Mouse (Mus musculus) CH12.LX (cell line): Measurements from ENCODE around the gene Nfatc2ip. TPM values are rescaled to one million over a fixed set of nuclear protein-coding genes. Genes with fewer than 3 reads are reported as not detected.

Source experiments
- DNase-seq: peaks from one replicate; pipeline ENCODE4 v3.0.0-alpha.2; 2013; ENCODE audit errors: extremely low read depth
- H3K27ac ChIP-seq: 2 replicates; pipeline ENCODE4 v1.5.1; 2012; ENCODE audit warnings: low read depth, mild to moderate bottlenecking, control low read depth, moderate library complexity; ENCODE audit not compliant: insufficient read depth
- H3K27me3 ChIP-seq: replicated peaks from 2 replicates; pipeline ENCODE3; 2012; ENCODE audit warnings: inconsistent platforms
- H3K36me3 ChIP-seq, 2 experiments: replicated peaks in 1 of 2; 2 replicates each; pipeline versions ENCODE3 to v1.6.1; 2012; ENCODE audit warnings: inconsistent platforms in 1 of 2, low read length in 1 of 2, mild to moderate bottlenecking in 1 of 2, mixed read lengths in 1 of 2, moderate library complexity in 1 of 2; ENCODE audit not compliant: control insufficient read depth in 1 of 2, insufficient read depth in 1 of 2
- H3K4me1 ChIP-seq, 2 experiments: 2 replicates each; pipeline ENCODE4 v1.6.1; 2012; ENCODE audit warnings: inconsistent platforms in 1 of 2, moderate library complexity in 1 of 2; ENCODE audit not compliant: insufficient read depth in 2 of 2, control insufficient read depth in 1 of 2
- H3K4me2 ChIP-seq: 2 replicates; pipeline ENCODE4 v1.6.1; 2012; ENCODE audit warnings: low read depth, mild to moderate bottlenecking, control low read depth; ENCODE audit not compliant: poor library complexity, insufficient read depth, severe bottlenecking
- H3K4me3 ChIP-seq, 3 experiments: fragments of 150-350 bp in 1 of 3; sonication (generic) in 1 of 3; replicated peaks in 1 of 3; 2 replicates each; pipeline versions ENCODE3 to v1.5.1; 2011 to 2012; ENCODE audit warnings: low read depth in 2 of 3, low read length in 2 of 3, mild to moderate bottlenecking in 2 of 3, moderate library complexity in 2 of 3, control low read depth in 1 of 3, improper control_type of control experiment in 1 of 3, inconsistent platforms in 1 of 3, mixed read lengths in 1 of 3; ENCODE audit not compliant: poor library complexity in 1 of 3
- H3K79me2 ChIP-seq: replicated peaks from 2 replicates; pipeline ENCODE4 v1.6.1; 2012; ENCODE audit warnings: mild to moderate bottlenecking, moderate library complexity; ENCODE audit not compliant: control insufficient read depth, poor library complexity, insufficient read depth, severe bottlenecking; ENCODE audit errors: extremely low read depth
- H3K9ac ChIP-seq: 2 replicates; pipeline ENCODE4 v1.6.1; 2012; ENCODE audit warnings: low read depth, mild to moderate bottlenecking, control low read depth, moderate library complexity; ENCODE audit not compliant: insufficient read depth
- H3K9me3 ChIP-seq: replicated peaks from 2 replicates; pipeline ENCODE3; 2012; ENCODE audit warnings: low read length, inconsistent platforms, mixed read lengths
- BHLHE40 ChIP-seq: IDR thresholded peaks from 2 replicates; pipeline ENCODE4 v1.6.1; 2011; ENCODE audit warnings: mild to moderate bottlenecking, low read depth, low read length, improper control_type of control experiment
- CHD1 ChIP-seq: IDR thresholded peaks from 2 replicates; pipeline ENCODE4 v1.6.1; 2012; ENCODE audit warnings: low read depth, low read length, improper control_type of control experiment, inconsistent platforms
- CHD2 ChIP-seq: IDR thresholded peaks from 2 replicates; pipeline ENCODE4 v1.6.1; 2011; ENCODE audit warnings: low read length, improper control_type of control experiment
- CTCF ChIP-seq, 2 experiments: IDR thresholded peaks in 1 of 2; conservative IDR thresholded peaks in 1 of 2; 2 replicates each; pipeline ENCODE4 v1.5.1; 2011 to 2012; ENCODE audit warnings: low read depth in 2 of 2, low read length in 2 of 2, improper control_type of control experiment in 1 of 2, inconsistent platforms in 1 of 2, mild to moderate bottlenecking in 1 of 2, moderate library complexity in 1 of 2
- E2F4 ChIP-seq: IDR thresholded peaks from 2 replicates; pipeline ENCODE4 v1.6.1; 2011; ENCODE audit warnings: low read depth, low read length, improper control_type of control experiment; ENCODE audit not compliant: insufficient replicate concordance
- ELF1 ChIP-seq: IDR thresholded peaks from 2 replicates; pipeline ENCODE4 v1.6.1; 2014; ENCODE audit warnings: low read depth, mild to moderate bottlenecking, inconsistent platforms, low read length, improper control_type of control experiment
- EP300 ChIP-seq: IDR thresholded peaks from 2 replicates; pipeline ENCODE4 v1.6.1; 2011; ENCODE audit warnings: low read length, improper control_type of control experiment
- ETS1 ChIP-seq: conservative IDR thresholded peaks from 2 replicates; pipeline ENCODE4 v1.6.1; 2012; ENCODE audit warnings: low read depth, mild to moderate bottlenecking, inconsistent platforms, low read length, improper control_type of control experiment, moderate library complexity
- GABPA ChIP-seq: IDR thresholded peaks from 2 replicates; pipeline ENCODE4 v1.6.1; 2012; ENCODE audit warnings: low read depth, low read length, improper control_type of control experiment, inconsistent platforms; ENCODE audit not compliant: insufficient replicate concordance
- HCFC1 ChIP-seq: IDR thresholded peaks from 2 replicates; pipeline ENCODE4 v1.6.1; 2012; ENCODE audit warnings: low read depth, mild to moderate bottlenecking, inconsistent platforms, low read length, improper control_type of control experiment
- IRF4 ChIP-seq: IDR thresholded peaks from 2 replicates; pipeline ENCODE4 v1.6.1; 2014; ENCODE audit warnings: low read depth, mild to moderate bottlenecking, inconsistent platforms, low read length, improper control_type of control experiment
- JUN ChIP-seq: IDR thresholded peaks from 2 replicates; pipeline ENCODE4 v1.6.1; 2011; ENCODE audit warnings: low read depth, mild to moderate bottlenecking, low read length, improper control_type of control experiment, moderate library complexity; ENCODE audit not compliant: insufficient read depth
- JUND ChIP-seq: conservative IDR thresholded peaks from 2 replicates; pipeline ENCODE4 v1.6.1; 2011; ENCODE audit warnings: low read depth, low read length, improper control_type of control experiment
- KAT2A ChIP-seq: IDR thresholded peaks from 2 replicates; pipeline ENCODE4 v1.6.1; 2012; ENCODE audit warnings: low read length, improper control_type of control experiment, inconsistent platforms; ENCODE audit not compliant: insufficient replicate concordance
- MAFK ChIP-seq: IDR thresholded peaks from 2 replicates; pipeline ENCODE4 v1.6.1; 2011; ENCODE audit warnings: low read length, improper control_type of control experiment; ENCODE audit not compliant: insufficient replicate concordance
- MAX ChIP-seq: IDR thresholded peaks from 2 replicates; pipeline ENCODE4 v1.6.1; 2011; ENCODE audit warnings: low read length, improper control_type of control experiment
- MAZ ChIP-seq: IDR thresholded peaks from 2 replicates; pipeline ENCODE4 v1.6.1; 2012; ENCODE audit warnings: low read depth, mild to moderate bottlenecking, inconsistent platforms, low read length, improper control_type of control experiment, moderate library complexity
- MEF2A ChIP-seq: IDR thresholded peaks from 2 replicates; pipeline ENCODE4 v1.6.1; 2014; ENCODE audit warnings: low read depth, mild to moderate bottlenecking, inconsistent platforms, low read length, improper control_type of control experiment, borderline replicate concordance
- MXI1 ChIP-seq: IDR thresholded peaks from 2 replicates; pipeline ENCODE4 v1.6.1; 2011; ENCODE audit warnings: mild to moderate bottlenecking, low read depth, low read length, improper control_type of control experiment
- MYC ChIP-seq: IDR thresholded peaks from 2 replicates; pipeline ENCODE4 v1.6.1; 2011; ENCODE audit warnings: low read depth, mild to moderate bottlenecking, improper control_type of control experiment, low read length
- NELFE ChIP-seq: IDR thresholded peaks from 2 replicates; pipeline ENCODE4 v1.6.1; 2011; ENCODE audit warnings: low read depth, low read length, improper control_type of control experiment
- NRF1 ChIP-seq: IDR thresholded peaks from 2 replicates; pipeline ENCODE4 v1.6.1; 2014; ENCODE audit warnings: low read depth, mild to moderate bottlenecking, inconsistent platforms, low read length, improper control_type of control experiment, moderate library complexity
- PAX5 ChIP-seq: IDR thresholded peaks from 2 replicates; pipeline ENCODE4 v1.6.1; 2012; ENCODE audit warnings: low read length, inconsistent platforms, mixed read lengths
- POLR2A ChIP-seq: IDR thresholded peaks from 2 replicates; pipeline ENCODE4 v1.6.1; 2011; ENCODE audit warnings: low read depth, mild to moderate bottlenecking, improper control_type of control experiment, low read length
- POLR2AphosphoS2 ChIP-seq: IDR thresholded peaks from 2 replicates; pipeline ENCODE4 v1.6.1; 2011; ENCODE audit warnings: low read depth, low read length, improper control_type of control experiment
- RAD21 ChIP-seq: IDR thresholded peaks from 2 replicates; pipeline ENCODE4 v1.6.1; 2011; ENCODE audit warnings: low read depth, mild to moderate bottlenecking, low read length, improper control_type of control experiment, moderate library complexity
- RCOR1 ChIP-seq: conservative IDR thresholded peaks from 2 replicates; pipeline ENCODE4 v1.6.1; 2012; ENCODE audit warnings: low read depth, mild to moderate bottlenecking, inconsistent platforms, low read length, improper control_type of control experiment
- SIN3A ChIP-seq: IDR thresholded peaks from 2 replicates; pipeline ENCODE4 v1.6.1; 2012; ENCODE audit warnings: low read length, improper control_type of control experiment, inconsistent platforms
- SMC3 ChIP-seq: IDR thresholded peaks from 2 replicates; pipeline ENCODE4 v1.6.1; 2011; ENCODE audit warnings: low read depth, low read length, improper control_type of control experiment
- TBP ChIP-seq: conservative IDR thresholded peaks from 2 replicates; pipeline ENCODE4 v1.6.1; 2011; ENCODE audit warnings: low read depth, low read length, improper control_type of control experiment
- TCF12 ChIP-seq: IDR thresholded peaks from 2 replicates; pipeline ENCODE4 v1.6.1; 2014; ENCODE audit warnings: low read depth, mild to moderate bottlenecking, inconsistent platforms, low read length, improper control_type of control experiment
- UBTF ChIP-seq: IDR thresholded peaks from 2 replicates; pipeline ENCODE4 v1.6.1; 2012; ENCODE audit warnings: low read depth, mild to moderate bottlenecking, inconsistent platforms, low read length, improper control_type of control experiment, moderate library complexity
- USF1 ChIP-seq: IDR thresholded peaks from 2 replicates; pipeline ENCODE4 v1.6.1; 2014; ENCODE audit warnings: low read depth, mild to moderate bottlenecking, inconsistent platforms, low read length, improper control_type of control experiment
- USF2 ChIP-seq: conservative IDR thresholded peaks from 2 replicates; pipeline ENCODE4 v1.6.1; 2011; ENCODE audit warnings: low read depth, low read length, improper control_type of control experiment
- ZC3H11A ChIP-seq: IDR thresholded peaks from 2 replicates; pipeline ENCODE4 v1.6.1; 2012; ENCODE audit warnings: low read depth, mild to moderate bottlenecking, inconsistent platforms, low read length, improper control_type of control experiment
- ZKSCAN1 ChIP-seq: IDR thresholded peaks from 2 replicates; pipeline ENCODE4 v1.6.1; 2012; ENCODE audit warnings: low read depth, inconsistent platforms, low read length, improper control_type of control experiment, borderline replicate concordance
- ZMIZ1 ChIP-seq: IDR thresholded peaks from 2 replicates; pipeline ENCODE4 v1.6.1; 2012; ENCODE audit warnings: low read depth, mild to moderate bottlenecking, inconsistent platforms, low read length, improper control_type of control experiment
- ZNF384 ChIP-seq: IDR thresholded peaks from 2 replicates; pipeline ENCODE4 v1.6.1; 2012; ENCODE audit warnings: low read depth, low read length, improper control_type of control experiment, inconsistent platforms
- dilution Hi-C: fragments of 300-500 bp; cut with MboI; formaldehyde crosslinking; loops from 2 replicates; pipeline ENCODE4 v1.14.3; 2020; ENCODE audit warnings: low sequenced_read_pairs; ENCODE audit not compliant: extremely low pct_unique_long_range_greater_than_20kb, extremely low pct_ligation_motif_present
- in situ Hi-C: fragments of 300-500 bp; cut with MboI; formaldehyde crosslinking; loops from 3 replicates; pipeline ENCODE4 v1.14.3; 2019; ENCODE audit warnings: low sequenced_read_pairs, low pct_ligation_motif_present, low pct_unique_long_range_greater_than_20kb, mixed read lengths
- polyA plus RNA-seq: library from polyadenylated mRNA; unstranded; fragments of >175 nt; gene quantifications from 2 replicates; pipeline ENCODE4 v1.2.1, GENCODE M21; 2012; ENCODE audit warnings: low read depth; ENCODE audit not compliant: insufficient read length
- total RNA-seq, 2 experiments: library from RNA; depleted of rRNA; stranded (reverse); fragments of 300-350 nt in 1 of 2; fragments of >200 nt in 1 of 2; gene quantifications; 2 replicates each; pipeline ENCODE4 v1.2.3; 2012 to 2014

Gene Nfatc2ip
- total and polyA plus RNA-seq, 3 experiments, result 7.8 to 15.0 (median 13.9) TPM

DNA sequence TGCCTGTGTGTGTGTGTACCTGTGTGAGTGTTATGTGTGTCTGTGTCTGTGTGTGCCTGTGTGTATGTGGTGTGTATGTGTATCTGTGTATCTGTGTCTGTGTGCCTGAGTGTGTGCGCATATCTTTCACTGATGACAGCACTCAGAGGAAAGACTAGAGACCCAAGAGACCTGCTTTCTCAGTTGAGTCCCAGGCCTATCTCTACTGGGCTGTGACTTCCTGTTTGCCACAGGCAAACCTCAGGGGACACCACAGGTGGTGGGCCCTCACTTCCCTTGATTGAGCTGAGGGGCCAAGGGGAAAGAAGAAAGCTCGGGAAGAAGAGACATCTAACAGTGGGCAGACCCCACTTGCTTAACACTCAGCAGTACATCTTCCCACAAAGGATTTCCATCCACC is 20.1 kb upstream of the Nfatc2ip start:
- H3K4me2 ChIP-seq, result peak overlapping the region; percentile 67
- H3K4me3 ChIP-seq, result peak overlapping the region in 2 of 3 experiments; percentile 6 to 49
- H3K36me3 ChIP-seq, result peaks cover 14 to 20% of the 10 kb centered on the region in 2 experiments
- dilution Hi-C loops, result no loop called here
- H3K27ac ChIP-seq, result peak overlapping the region; percentile 100
- peaks cover 5% of the 10 kb centered on the region for H3K9me3 ChIP-seq
- peaks cover 27% of the 10 kb centered on the region for H3K79me2 ChIP-seq
- no peaks in the 10 kb centered on the region for H3K27me3 ChIP-seq
- in situ Hi-C loops, result no loop called here
- peaks cover 36 to 61% of the 10 kb centered on the region in 2 experiments for H3K4me1 ChIP-seq
- H3K9ac ChIP-seq, result peak overlapping the region; percentile 29; the same call in 1 of the 2 replicates
- DNase-seq, result peak; percentile 93
- TF ChIP-seq GABPA, result no peak
- TF ChIP-seq PAX5, result no peak
- TF ChIP-seq RCOR1, result peak; percentile 25; the same call in 1 of the 2 replicates
- no peak for TF ChIP-seq ZNF384
- peak; percentile 61; the same call in 1 of the 2 replicates for TF ChIP-seq IRF4
- TF ChIP-seq SMC3, result no peak
- TF ChIP-seq JUN, result 0 out of 2 replicates have a peak, but pooled peaks have one; percentile 0
- peak; percentile 77 for TF ChIP-seq MAX
- TF ChIP-seq MAZ, result 0 out of 2 replicates have a peak, but pooled peaks have one; percentile 59
- no peak for TF ChIP-seq RAD21
- peak; percentile 47; the same call in 1 of the 2 replicates for TF ChIP-seq ZMIZ1
- 0 out of 2 replicates have a peak, but pooled peaks have one; percentile 53 for TF ChIP-seq KAT2A
- peak; percentile 91 for TF ChIP-seq ETS1
- peak; percentile 44; the same call in 1 of the 2 replicates for TF ChIP-seq NELFE
- no peak for TF ChIP-seq E2F4
- TF ChIP-seq CTCF (conservative IDR thresholded peaks at IDR 0.05 in 1 of 2, IDR thresholded peaks at IDR 0.05 in 1 of 2; ENCODE audit: low read depth in 2 of 2, low read length in 2 of 2), result no peak
- TF ChIP-seq CHD2, result no peak
- TF ChIP-seq CHD1, result no peak
- TF ChIP-seq JUND, result no peak; the same call in 1 of the 2 replicates
- no peak for TF ChIP-seq USF2
- TF ChIP-seq MEF2A, result peak; percentile 74
- TF ChIP-seq MYC, result peak; percentile 52; the same call in 1 of the 2 replicates
- TF ChIP-seq BHLHE40, result peak; percentile 69
- TF ChIP-seq ZC3H11A, result no peak
- TF ChIP-seq ELF1, result peak; percentile 80
- peak; percentile 56; the same call in 1 of the 2 replicates for TF ChIP-seq SIN3A
- peak; percentile 54 for TF ChIP-seq NRF1
- TF ChIP-seq MXI1, result no peak
- peak; percentile 67 for TF ChIP-seq TBP
- TF ChIP-seq EP300, result peak; percentile 91
- no peak for TF ChIP-seq ZKSCAN1
- no peak for TF ChIP-seq UBTF
- TF ChIP-seq POLR2A, result 0 out of 2 replicates have a peak, but pooled peaks have one; percentile 54
- TF ChIP-seq USF1, result no peak
- no peak for TF ChIP-seq POLR2AphosphoS2
- peak; percentile 40; the same call in 1 of the 2 replicates for TF ChIP-seq HCFC1
- TF ChIP-seq MAFK, result 0 out of 2 replicates have a peak, but pooled peaks have one; percentile 7
- TF ChIP-seq TCF12, result peak; percentile 94
